Mouse (Mus musculus) CH12F3 (cell line): ENCODE results near the gene Mrpl22.

Source experiments
- in situ Hi-C: fragments of 300-500 bp; cut with MboI; formaldehyde crosslinking; loops from 2 replicates; pipeline ENCODE4 v1.14.3; 2020; ENCODE audit warnings: low sequenced_read_pairs

Mrpl22 gene

DNA sequence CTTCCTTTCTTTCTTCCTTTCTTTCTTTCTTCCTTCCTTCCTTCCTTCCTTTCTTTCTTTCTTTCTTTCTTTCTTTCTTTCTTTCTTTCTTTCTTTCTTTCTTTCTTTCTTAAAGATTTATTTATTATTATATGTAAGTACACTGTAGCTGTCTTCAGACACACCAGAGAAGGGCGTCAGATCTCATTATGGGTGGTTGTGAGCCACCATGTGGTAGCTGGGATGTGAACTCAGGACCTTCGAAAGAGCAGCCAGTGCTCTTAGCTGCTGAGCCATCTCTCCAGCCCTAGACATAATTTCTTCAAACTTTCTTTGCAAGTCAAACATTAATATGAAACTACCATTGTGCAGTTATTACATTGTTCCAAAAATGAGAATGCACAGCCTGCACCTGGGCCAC, 53.4 kb downstream of the Mrpl22 start:
- in situ Hi-C loops: loop anchor here (25.0 kb wide), 1 partner anchor 412 kb away; the partner anchor contains the start of genes Olfr323 and Trim58

- in situ Hi-C loops: loop anchor here (25.0 kb wide), 1 partner anchor 412 kb away; the partner anchor contains the start of genes Olfr323 and Trim58
These were observed 54.2 kb downstream of the Mrpl22 start for GRCm38 (mm10) chr11:58225655-58226054.

DNA sequence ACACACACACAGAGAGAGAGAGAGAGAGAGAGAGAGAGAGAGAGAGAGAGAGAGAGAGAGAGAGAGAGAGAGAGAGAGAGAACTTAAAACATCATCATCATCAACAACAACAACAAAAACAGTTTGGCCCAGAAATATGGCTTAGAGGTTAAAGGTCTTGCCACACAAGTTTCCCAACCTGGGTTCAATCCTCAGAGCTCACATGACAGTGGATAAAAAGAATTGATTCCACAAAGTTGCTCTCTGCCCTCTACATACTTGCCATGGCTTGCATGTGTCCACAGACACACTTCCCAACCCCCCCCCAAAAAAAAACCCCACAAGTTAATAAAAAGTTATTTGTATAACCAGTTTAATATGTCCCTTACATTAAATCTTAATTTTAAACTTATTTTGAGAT, 55.0 kb downstream of the Mrpl22 start:
- in situ Hi-C loops: loop anchor here (25.0 kb wide), 1 partner anchor 411 kb away; the partner anchor contains the start of genes Olfr323 and Trim58

DNA sequence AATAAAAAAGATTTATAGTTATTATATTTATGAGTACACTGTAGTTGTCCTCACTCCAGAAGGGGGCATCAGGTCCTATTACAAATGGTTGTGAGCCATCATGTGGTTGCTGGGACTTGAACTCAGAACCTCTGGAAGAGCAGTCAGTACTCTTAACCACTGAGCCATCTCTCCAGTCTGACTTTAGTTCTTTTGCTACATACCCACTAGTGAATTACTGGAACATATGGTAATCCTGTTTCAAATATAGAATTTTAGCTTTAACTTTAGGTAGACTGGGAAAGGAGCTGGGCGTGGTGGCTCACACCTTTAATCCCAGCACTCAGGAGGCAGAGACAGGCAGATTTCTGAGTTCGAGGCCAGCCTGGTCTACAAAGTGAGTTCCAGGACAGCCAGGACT, 56.6 kb downstream of the Mrpl22 start:
- in situ Hi-C loops: loop anchor here (25.0 kb wide), 1 partner anchor 409 kb away; the partner anchor contains the start of genes Olfr323 and Trim58
